Mouse (Mus musculus) central nervous system, embryonic 14 days (tissue): ENCODE data around the gene Olfr126. TPM values are rescaled to one million over a fixed set of nuclear protein-coding genes. Genes with fewer than 3 reads are reported as not detected.

Experiments
- polyA plus RNA-seq: library from polyadenylated mRNA; depleted of rRNA; stranded (reverse); fragments of >200 nt; gene quantifications from 2 replicates; pipeline ENCODE4 v1.2.3, GENCODE M21; 2012; rRNA removed

Olfr126 gene
- not detected in 2 replicates for polyA plus RNA-seq

GRCm38 (mm10) chr17:37847183-37847582, at the start of gene Olfr126:
Gene Olfr126 (plus strand): TSS chr17:37847483.

GRCm38 (mm10) chr17:37799588-37799987, 47.7 kb upstream of the Olfr126 start, which contains the start of gene Olfr124:
Gene Olfr124 (plus strand): TSS chr17:37799888.

DNA sequence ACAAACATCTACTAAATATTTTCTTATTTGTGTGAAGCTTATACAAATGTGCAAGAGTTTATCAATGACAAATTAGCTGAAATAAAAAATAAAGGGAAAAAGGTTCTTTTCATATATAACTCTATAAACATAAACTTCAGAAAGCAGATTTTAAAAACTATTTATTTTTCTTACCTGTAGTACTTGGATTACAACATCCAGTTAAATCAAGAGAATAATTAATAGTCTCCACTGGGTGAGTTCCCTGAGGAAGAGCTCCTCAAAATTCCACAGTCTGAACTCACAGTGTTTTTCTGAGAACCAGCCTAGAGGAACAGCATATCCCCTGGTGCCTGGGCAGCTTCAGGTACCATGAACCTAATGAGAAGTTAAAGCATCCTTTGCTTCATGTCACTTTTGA, 14.6 kb upstream of the Olfr126 start, which contains the start of gene Olfr125:
TSS of gene Olfr125 (plus strand) at position 301 of the 400 bp plus-strand sequence.

GRCm38 (mm10) chr17:37900137-37900536, 52.9 kb downstream of the Olfr126 start, which contains the start of gene Olfr127:
Gene Olfr127 (plus strand): TSS chr17:37900437.

Other genes starting within 250 kb of the Olfr126 start
- not detected in 2 replicates for gene Olfr115, start 220.4 kb upstream of the Olfr126 start, polyA plus RNA-seq
- gene Olfr116, start 220.3 kb upstream of the Olfr126 start, polyA plus RNA-seq, result not detected in 2 replicates
- not detected in 2 replicates for gene Olfr117, start 183.7 kb upstream of the Olfr126 start, polyA plus RNA-seq
- gene Olfr118, start 180.5 kb upstream of the Olfr126 start, polyA plus RNA-seq, result not detected in 2 replicates
- not detected in 2 replicates for gene Olfr119, start 150.9 kb upstream of the Olfr126 start, polyA plus RNA-seq
- not detected in 2 replicates for gene Olfr120, start 125.7 kb upstream of the Olfr126 start, polyA plus RNA-seq
- gene Olfr121, start 98.6 kb upstream of the Olfr126 start, polyA plus RNA-seq, result not detected in 2 replicates
- gene Olfr122, start 78.9 kb upstream of the Olfr126 start, polyA plus RNA-seq, result not detected in 2 replicates
- not detected in 2 replicates for gene Olfr123, start 54.0 kb upstream of the Olfr126 start, polyA plus RNA-seq
- gene Olfr124, start 47.6 kb upstream of the Olfr126 start, polyA plus RNA-seq, result not detected in 2 replicates
- gene Olfr125, start 14.5 kb upstream of the Olfr126 start, polyA plus RNA-seq, result not detected in 2 replicates
- gene Olfr127, start 53.0 kb downstream of the Olfr126 start, polyA plus RNA-seq, result not detected in 2 replicates
- gene Olfr128, start 73.1 kb downstream of the Olfr126 start, polyA plus RNA-seq, result not detected in 2 replicates
- not detected in 2 replicates for gene Olfr761, start 105.6 kb downstream of the Olfr126 start, polyA plus RNA-seq
- gene Olfr129, start 212.6 kb downstream of the Olfr126 start, polyA plus RNA-seq, result not detected in 2 replicates
- not detected in 2 replicates for gene Olfr130, start 216.4 kb downstream of the Olfr126 start, polyA plus RNA-seq
- not detected in 2 replicates for gene Olfr131, start 241.2 kb downstream of the Olfr126 start, polyA plus RNA-seq